Mouse (Mus musculus) liver, postnatal 0 days (tissue): ENCODE measurements at regions not wholly inside any gene's neighbourhood (a gene's known extent, or its start where the extent isn't known, plus 50 kb on each side); places are given as distances from the start of the nearest gene placed in this dataset.
A peak's percentile ranks its signal among the peaks of the same experiment; 100 is the strongest.

Experiments
- ATAC-seq: fragments of 200-750 bp; cut with Nextera tagmentation; 2 replicates; pipeline ENCODE4 v1.8.0; 2017; ENCODE audit warnings: mild to moderate bottlenecking, moderate library complexity
- DNase-seq: peaks from one replicate; pipeline ENCODE4 v3.0.0-alpha.2; 2016
- H3K27ac ChIP-seq: fragments of 300-500 bp; sonication (generic); 2 replicates; pipeline ENCODE4 v1.5.1; 2014; ENCODE audit warnings: antibody characterized with exemption, moderate library complexity, mild to moderate bottlenecking, low read depth
- H3K27me3 ChIP-seq: fragments of 300-500 bp; sonication (generic); 2 replicates; pipeline ENCODE4 v1.6.1; 2014; ENCODE audit warnings: low read length, control low read depth, mixed read lengths; ENCODE audit not compliant: insufficient read depth
- H3K36me3 ChIP-seq: fragments of 300-500 bp; sonication (generic); replicated peaks from 2 replicates; pipeline ENCODE4 v1.6.1; 2014; ENCODE audit warnings: mild to moderate bottlenecking, control low read depth, low read length, moderate library complexity, mixed read lengths; ENCODE audit not compliant: insufficient read depth
- H3K4me1 ChIP-seq: fragments of 300-500 bp; sonication (generic); 2 replicates; pipeline ENCODE4 v1.6.1; 2014; ENCODE audit warnings: antibody characterized with exemption, mild to moderate bottlenecking, control low read depth; ENCODE audit not compliant: insufficient read depth
- H3K4me2 ChIP-seq: fragments of 300-500 bp; sonication (generic); 2 replicates; pipeline ENCODE4 v1.6.1; 2014; ENCODE audit warnings: low read depth, mild to moderate bottlenecking, low read length, moderate library complexity, mixed read lengths
- H3K4me3 ChIP-seq: fragments of 300-500 bp; sonication (generic); 2 replicates; pipeline ENCODE4 v1.5.1; 2014; ENCODE audit warnings: low read depth, low read length
- H3K9ac ChIP-seq: fragments of 300-500 bp; sonication (generic); replicated peaks from 2 replicates; pipeline ENCODE4 v1.6.1; 2014; ENCODE audit warnings: mild to moderate bottlenecking, moderate library complexity
- H3K9me3 ChIP-seq: fragments of 300-500 bp; sonication (generic); 2 replicates; pipeline ENCODE4 v1.6.1; 2016; ENCODE audit warnings: mild to moderate bottlenecking, control low read depth, low read length, mixed read lengths
- CTCF ChIP-seq: sonication (generic); IDR thresholded peaks from 2 replicates; pipeline ENCODE4 v1.5.1; 2016; ENCODE audit warnings: antibody characterized with exemption, low read depth
- EP300 ChIP-seq: IDR thresholded peaks from 2 replicates; pipeline ENCODE4 v1.6.1; 2016; ENCODE audit warnings: antibody characterized with exemption, low read depth, mild to moderate bottlenecking
- WGBS: fragments of 180-500 bp; shearing (Covaris S2); extraction: QIAGEN DNeasy Blood & Tissue Kit; methylation state at CpG from one replicate; pipeline ENCODE4 v1.1.7; 2014; ENCODE audit not compliant: insufficient replicate concordance; 5-methylcytosine and 5-hydroxymethylcytosine counted together

GRCm38 (mm10) chr1:55886383-55887070 is 480.8 kb downstream of the Plcl1 start:
- no peak for ATAC-seq
- no peak overlapping the region for H3K4me2 ChIP-seq
- H3K27me3 ChIP-seq: no peaks in the 10 kb centered on the region
- H3K9me3 ChIP-seq: no peaks in the 10 kb centered on the region
- 30% methylated on average over 5 of the region's 5 CpGs for WGBS
- no peak overlapping the region for H3K9ac ChIP-seq
- DNase-seq: peak; percentile 43
- H3K36me3 ChIP-seq: no peaks in the 10 kb centered on the region
- H3K4me3 ChIP-seq: no peak overlapping the region
- H3K27ac ChIP-seq: no peak overlapping the region
- TF ChIP-seq EP300 (no peak), CTCF (peak; percentile 77)
- no peaks in the 10 kb centered on the region for H3K4me1 ChIP-seq

GRCm38 (mm10) chr1:55887386-55887785 is 481.7 kb downstream of the Plcl1 start:
- H3K4me2 ChIP-seq: no peak overlapping the region
- H3K9me3 ChIP-seq: no peaks in the 10 kb centered on the region
- no peak for TF ChIP-seq EP300
- no peak for TF ChIP-seq CTCF
- no peaks in the 10 kb centered on the region for H3K4me1 ChIP-seq
- H3K36me3 ChIP-seq: no peaks in the 10 kb centered on the region
- ATAC-seq: no peak
- no peak for DNase-seq
- WGBS: 67% methylated on average over 7 of the region's 7 CpGs
- no peak overlapping the region for H3K9ac ChIP-seq
- no peak overlapping the region for H3K4me3 ChIP-seq
- no peak overlapping the region for H3K27ac ChIP-seq
- H3K27me3 ChIP-seq: no peaks in the 10 kb centered on the region

- no peaks in the 10 kb centered on the region for H3K4me1 ChIP-seq
- ATAC-seq (no peak), DNase-seq (no peak)
- 70% methylated on average over 17 of the region's 17 CpGs for WGBS
- H3K9ac ChIP-seq: no peak overlapping the region
- no peak overlapping the region for H3K4me3 ChIP-seq
- H3K4me2 ChIP-seq: no peak overlapping the region
- H3K36me3 ChIP-seq: no peaks in the 10 kb centered on the region
- no peaks in the 10 kb centered on the region for H3K9me3 ChIP-seq
- H3K27me3 ChIP-seq: no peaks in the 10 kb centered on the region
- H3K27ac ChIP-seq: no peak overlapping the region
- no peak for TF ChIP-seq CTCF
- no peak for TF ChIP-seq EP300
Measured at GRCm38 (mm10) chr1:55888711-55889366, 483.1 kb downstream of the Plcl1 start.

- Histone ChIP-seq H3K9me3 (no peaks in the 10 kb centered on the region), H3K27me3 (no peaks in the 10 kb centered on the region), H3K36me3 (no peaks in the 10 kb centered on the region), H3K4me1 (no peaks in the 10 kb centered on the region), H3K27ac (no peak overlapping the region), H3K4me2 (no peak overlapping the region), H3K9ac (no peak overlapping the region), H3K4me3 (no peak overlapping the region)
- DNase-seq: no peak
- no peak for ATAC-seq
- TF ChIP-seq CTCF (peak; percentile 51), EP300 (no peak)
- 47% methylated on average over 15 of the region's 15 CpGs for WGBS
Measured at GRCm38 (mm10) chr1:55890511-55891151, 484.9 kb downstream of the Plcl1 start.

- Histone ChIP-seq H3K4me1 (no peaks in the 10 kb centered on the region), H3K4me2 (no peak overlapping the region), H3K9ac (no peak overlapping the region), H3K27me3 (no peaks in the 10 kb centered on the region), H3K27ac (no peak overlapping the region), H3K36me3 (no peaks in the 10 kb centered on the region), H3K9me3 (no peaks in the 10 kb centered on the region), H3K4me3 (no peak overlapping the region)
- DNase-seq (no peak), ATAC-seq (no peak)
- TF ChIP-seq CTCF (no peak), EP300 (no peak)
- 66% methylated on average over 10 of the region's 10 CpGs for WGBS
Measured at GRCm38 (mm10) chr1:55891894-55892293, 486.2 kb downstream of the Plcl1 start.

- no peaks in the 10 kb centered on the region for H3K9me3 ChIP-seq
- no peak overlapping the region for H3K27ac ChIP-seq
- WGBS: 67% methylated on average over 2 of the region's 2 CpGs
- no peak overlapping the region for H3K9ac ChIP-seq
- DNase-seq: no peak
- H3K36me3 ChIP-seq: no peaks in the 10 kb centered on the region
- no peak overlapping the region for H3K4me3 ChIP-seq
- ATAC-seq: no peak
- no peak for TF ChIP-seq CTCF
- H3K4me1 ChIP-seq: no peaks in the 10 kb centered on the region
- H3K4me2 ChIP-seq: no peak overlapping the region
- H3K27me3 ChIP-seq: no peaks in the 10 kb centered on the region
Measured at GRCm38 (mm10) chr1:55897572-55897971, 491.9 kb downstream of the Plcl1 start.
